ENCODE assay signal across 10 mouse cellular contexts in the genomic region with DNA sequence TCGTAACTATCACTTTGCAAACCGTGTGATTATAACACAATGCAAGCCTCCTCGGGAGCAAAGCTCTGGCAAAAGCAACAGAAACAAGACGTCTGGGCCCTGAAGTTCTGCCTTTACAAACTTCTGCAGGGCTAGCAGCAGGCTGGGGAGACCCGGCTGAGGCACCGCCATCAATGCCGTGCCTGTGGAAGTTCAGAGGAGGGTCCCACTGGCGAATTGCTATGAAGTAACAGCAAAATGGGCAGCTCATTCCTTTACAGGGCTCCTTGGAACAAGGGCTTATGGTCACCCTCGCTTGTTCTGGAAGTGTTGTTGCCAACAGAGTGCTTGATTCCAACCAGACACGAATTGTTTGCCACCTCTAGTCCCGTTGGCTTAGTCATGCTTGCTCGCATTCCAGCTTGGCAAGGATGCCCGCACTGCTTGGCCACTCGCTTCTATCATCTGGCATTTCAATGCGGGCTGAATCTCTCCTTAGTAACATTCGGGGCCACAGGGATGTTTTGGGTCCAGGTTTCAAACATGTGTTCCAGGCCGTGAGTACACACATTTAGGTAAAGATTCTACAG. TPM values are rescaled to one million over a fixed set of nuclear protein-coding genes. Genes with fewer than 3 reads are reported as not detected.
DNase-seq lines count a peak whose midpoint lies in the region; ATAC-seq lines count a peak whose summit lies in the region.
"Had no signal": no experiment of that assay in that cellular context is flagged by ENCODE, and none has a peak within 500 bp of the region (broad histone marks: within the 10 kb centered on the region; RNA-seq: fewer than 3 reads in every experiment).

No protein-coding gene starts in this region.

- no peaks in the 10 kb centered on the region for H3K36me3 ChIP-seq in heart, embryonic 12.5 days
- no peaks in the 10 kb centered on the region for H3K36me3 ChIP-seq in embryonic facial prominence, embryonic 15.5 days
- H3K36me3 ChIP-seq: heart, embryonic 15.5 days had no signal

- H3K4me1 ChIP-seq in heart, embryonic 12.5 days (replicated peaks), result peaks cover 25% of the 10 kb centered on the region
- H3K4me1 ChIP-seq in embryonic facial prominence, embryonic 15.5 days, result peaks cover 28% of the 10 kb centered on the region

- H3K9ac ChIP-seq in heart, embryonic 12.5 days, result no peak overlapping the region
- no peak overlapping the region for H3K9ac ChIP-seq in embryonic facial prominence, embryonic 15.5 days
- H3K9ac ChIP-seq: heart, embryonic 15.5 days; liver, embryonic 14.5 days had no signal

- no peaks in the 10 kb centered on the region for H3K9me3 ChIP-seq in heart, embryonic 12.5 days (replicated peaks)
- H3K9me3 ChIP-seq in embryonic facial prominence, embryonic 15.5 days (replicated peaks), result no peaks in the 10 kb centered on the region
- H3K9me3 ChIP-seq: heart, embryonic 15.5 days had no signal

- no peak overlapping the region for H3K4me2 ChIP-seq in heart, embryonic 12.5 days
- no peak overlapping the region for H3K4me2 ChIP-seq in embryonic facial prominence, embryonic 15.5 days (replicated peaks)
- H3K4me2 ChIP-seq: heart, embryonic 15.5 days had no signal

- H3K27me3 ChIP-seq in heart, embryonic 12.5 days (replicated peaks), result no peaks in the 10 kb centered on the region
- H3K27me3 ChIP-seq in embryonic facial prominence, embryonic 15.5 days, result no peaks in the 10 kb centered on the region
- H3K27me3 ChIP-seq: heart, embryonic 15.5 days had no signal

- WGBS in heart, embryonic 12.5 days, result 78% methylated on average over 17 of the region's 17 CpGs
- WGBS in embryonic facial prominence, embryonic 15.5 days, result 65% methylated on average over 17 of the region's 17 CpGs

- H3K4me3 ChIP-seq in heart, embryonic 12.5 days, result no peak overlapping the region
- H3K4me3 ChIP-seq in embryonic facial prominence, embryonic 15.5 days (replicated peaks), result no peak overlapping the region
- H3K4me3 ChIP-seq: heart, embryonic 15.5 days had no signal

- H3K27ac ChIP-seq in heart, embryonic 12.5 days (ENCODE audit: poor library complexity, severe bottlenecking), result no peak overlapping the region
- H3K27ac ChIP-seq in embryonic facial prominence, embryonic 15.5 days (replicated peaks), result peak overlapping the region; percentile 59; the same call in 1 of the 2 replicates
- H3K27ac ChIP-seq: liver, embryonic 14.5 days had no signal

- DNase-seq in heart, adult 18-20 months, result peak; percentile 57 to 65
- peak; percentile 64 for DNase-seq in adrenal gland, postnatal 14 days
- DNase-seq in layer of hippocampus, postnatal 14 days (ENCODE audit: low spot score in 2 of 2), result peak; percentile 56 to 81
- no peak for DNase-seq in retina, postnatal 1 day
- no peak for DNase-seq in yolk sac, embryonic 10.5 days (ENCODE audit: low spot score)
- DNase-seq in kidney, postnatal 25 days, result no peak

- ATAC-seq in heart, embryonic 12.5 days (ENCODE audit: insufficient number of reproducible peaks, low FRiP score), result no peak
- no peak for ATAC-seq in embryonic facial prominence, embryonic 15.5 days (ENCODE audit: insufficient number of reproducible peaks, low FRiP score, low TSS enrichment, low read depth)

RNA-seq across cellular contexts. Expression of a gene that starts 29.8 kb away (rescaled TPM):
- 1 to 10 TPM; 3.4 to 4.2 TPM for total RNA-seq in heart, adult 18-20 months (2021)
- polyA plus RNA-seq in heart, embryonic 12.5 days (2016; fragmentation: Nextera tagmentation; extraction: Ambion mirVana), result 7.0 and 8.0 TPM in 2 replicates
- total RNA-seq in adrenal gland, postnatal 14 days (2021), result 9.5 and 52.8 TPM in 2 replicates
- 10.3 and 11.0 TPM in 2 replicates for polyA plus RNA-seq in embryonic facial prominence, embryonic 15.5 days (2015; fragmentation: Nextera tagmentation; extraction: Ambion mirVana)
- total RNA-seq in layer of hippocampus, postnatal 14 days (2021), result 10 to 100 TPM; 20.4 to 23.0 TPM

RNA-seq across cellular contexts. Expression of a gene that starts 29.9 kb away (rescaled TPM):
- total RNA-seq in heart, adult 18-20 months (2021), result 10 to 100 TPM; 13.5 to 14.0 TPM
- polyA plus RNA-seq in heart, embryonic 12.5 days (2016; fragmentation: Nextera tagmentation; extraction: Ambion mirVana), result 11.6 and 12.0 TPM in 2 replicates
- 45.0 and 50.3 TPM in 2 replicates for total RNA-seq in adrenal gland, postnatal 14 days (2021)
- 9.2 and 10.4 TPM in 2 replicates for polyA plus RNA-seq in embryonic facial prominence, embryonic 15.5 days (2015; fragmentation: Nextera tagmentation; extraction: Ambion mirVana)
- total RNA-seq in layer of hippocampus, postnatal 14 days (2021), result 10 to 100 TPM; 49.0 to 49.9 TPM

Comparison
In these comparisons a context has a peak if more than half of its experiments do, and no peak if none do; other contexts are left out.
1. DNase-seq: peak in heart, adult 18-20 months (2 of 2), adrenal gland, postnatal 14 days (single experiment) and layer of hippocampus, postnatal 14 days (2 of 2); none in retina, postnatal 1 day (single experiment), yolk sac, embryonic 10.5 days (single experiment) and kidney, postnatal 25 days (0 of 2).